Mouse (Mus musculus) kidney, embryonic 16.5 days (tissue): ENCODE measurements around the gene Ncstn. TPM values are rescaled to one million over a fixed set of nuclear protein-coding genes. Genes with fewer than 3 reads are reported as not detected.
A peak's percentile ranks its signal among the peaks of the same experiment; 100 is the strongest.

Source experiments
- ATAC-seq: fragments of 200-750 bp; cut with Nextera tagmentation; 2 replicates; pipeline ENCODE4 v1.8.0; 2017; ENCODE audit warnings: moderate TSS enrichment; ENCODE audit not compliant: low FRiP score, low TSS enrichment
- H3K27ac ChIP-seq: fragments of 300-500 bp; sonication (generic); 2 replicates; pipeline ENCODE4 v1.5.1; 2014; ENCODE audit warnings: low read length
- H3K27me3 ChIP-seq: fragments of 300-500 bp; sonication (generic); 2 replicates; pipeline ENCODE4 v1.6.1; 2014; ENCODE audit warnings: low read length, control low read depth, mixed read lengths; ENCODE audit not compliant: insufficient read depth
- H3K36me3 ChIP-seq: fragments of 300-500 bp; sonication (generic); 2 replicates; pipeline ENCODE4 v1.6.1; 2014; ENCODE audit warnings: low read length, control low read depth, mixed read lengths; ENCODE audit not compliant: insufficient read depth
- H3K4me1 ChIP-seq: fragments of 300-500 bp; sonication (generic); 2 replicates; pipeline ENCODE4 v1.6.1; 2014; ENCODE audit warnings: low read length, control low read depth, mixed read lengths; ENCODE audit not compliant: insufficient read depth
- H3K4me2 ChIP-seq: fragments of 300-500 bp; sonication (generic); replicated peaks from 2 replicates; pipeline ENCODE4 v1.6.1; 2014; ENCODE audit warnings: low read depth, low read length
- H3K4me3 ChIP-seq: fragments of 300-500 bp; sonication (generic); 2 replicates; pipeline ENCODE4 v1.5.1; 2014; ENCODE audit warnings: mild to moderate bottlenecking, low read length
- H3K9ac ChIP-seq: fragments of 300-500 bp; sonication (generic); replicated peaks from 2 replicates; pipeline ENCODE4 v1.6.1; 2014; ENCODE audit warnings: low read length
- H3K9me3 ChIP-seq: fragments of 300-500 bp; sonication (generic); 2 replicates; pipeline ENCODE4 v1.6.1; 2016; ENCODE audit warnings: low read length, control low read depth
- WGBS: fragments of 180-500 bp; shearing (Covaris S2); extraction: QIAGEN DNeasy Blood & Tissue Kit; methylation state at CpG from one replicate; pipeline ENCODE4 v1.1.7; 2014; 5-methylcytosine and 5-hydroxymethylcytosine counted together
- polyA plus RNA-seq: library from polyadenylated mRNA; unstranded; fragments of >200 nt; fragmentation: Nextera tagmentation; extraction: Ambion mirVana; gene quantifications from 2 replicates; pipeline ENCODE4 v1.2.1, GENCODE M21; 2015

The Ncstn gene
- polyA plus RNA-seq, 1 experiment from 2014 or later = 160 TPM

- ATAC-seq = peak; percentile 83
Observed at GRCm38 (mm10) chr1:172082899-172083445, 377 bp upstream of the Ncstn start.

DNA sequence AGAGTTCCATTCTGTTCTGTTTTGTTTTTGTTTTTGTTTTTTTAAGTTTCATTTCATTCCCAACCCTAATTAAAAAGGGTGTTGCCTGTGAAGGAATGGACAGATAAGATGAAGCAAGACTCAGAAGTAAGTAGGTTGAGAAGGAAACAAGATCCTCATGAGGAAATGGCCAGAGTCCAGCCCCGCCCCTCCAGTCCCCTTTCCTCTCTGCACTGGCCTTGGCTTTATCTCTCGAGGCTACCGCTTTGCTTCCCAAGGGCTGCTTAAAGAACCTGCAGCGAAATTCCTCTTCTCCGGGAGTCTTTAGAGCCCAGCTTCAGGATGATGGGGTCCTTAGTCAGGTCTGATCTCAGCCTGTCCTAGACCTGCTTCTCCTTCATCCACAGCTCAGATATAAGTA lies 4.6 kb downstream of the Ncstn start:
- no peak overlapping the region for H3K4me3 ChIP-seq
- WGBS = 74% methylated on average over 5 of the region's 5 CpGs
- peaks cover 56% of the 10 kb centered on the region for H3K36me3 ChIP-seq
- H3K4me2 ChIP-seq = no peak overlapping the region
- H3K27ac ChIP-seq = no peak overlapping the region
- H3K27me3 ChIP-seq = no peaks in the 10 kb centered on the region
- H3K9ac ChIP-seq = no peak overlapping the region
- H3K9me3 ChIP-seq = no peaks in the 10 kb centered on the region
- peaks cover 7% of the 10 kb centered on the region for H3K4me1 ChIP-seq
- no peak for ATAC-seq

More at GRCm38 (mm10) chr1:172082899-172083445, 377 bp upstream of the Ncstn start:
- WGBS = under 1% methylated on average over 24 of the region's 24 CpGs
- Histone ChIP-seq H3K9me3 (no peaks in the 10 kb centered on the region), H3K4me3 (peak overlapping the region; percentile 83), H3K27me3 (no peaks in the 10 kb centered on the region), H3K27ac (peak overlapping the region; percentile 69), H3K9ac (peak overlapping the region; percentile 94), H3K4me1 (peaks cover 19% of the 10 kb centered on the region), H3K4me2 (peak overlapping the region; percentile 68), H3K36me3 (peaks cover 21% of the 10 kb centered on the region)

GRCm38 (mm10) chr1:172072604-172073003 lies 10.0 kb downstream of the Ncstn start:
- ATAC-seq = 0 out of 2 replicates have a peak, but pooled peaks have one; percentile 12
- Histone ChIP-seq H3K9ac (no peak overlapping the region), H3K4me1 (no peaks in the 10 kb centered on the region), H3K27me3 (no peaks in the 10 kb centered on the region), H3K4me3 (no peak overlapping the region), H3K9me3 (no peaks in the 10 kb centered on the region), H3K27ac (no peak overlapping the region), H3K36me3 (peaks cover 92% of the 10 kb centered on the region), H3K4me2 (no peak overlapping the region)
- WGBS = 95% methylated on average over 7 of the region's 7 CpGs

GRCm38 (mm10) chr1:172071556-172071955 lies 11.0 kb downstream of the Ncstn start:
- Histone ChIP-seq H3K27ac (no peak overlapping the region), H3K9me3 (no peaks in the 10 kb centered on the region), H3K4me3 (no peak overlapping the region), H3K4me2 (no peak overlapping the region), H3K9ac (no peak overlapping the region), H3K4me1 (no peaks in the 10 kb centered on the region), H3K27me3 (no peaks in the 10 kb centered on the region), H3K36me3 (peaks cover 99% of the 10 kb centered on the region)
- ATAC-seq = no peak
- 72% methylated on average over 4 of the region's 4 CpGs for WGBS

DNA sequence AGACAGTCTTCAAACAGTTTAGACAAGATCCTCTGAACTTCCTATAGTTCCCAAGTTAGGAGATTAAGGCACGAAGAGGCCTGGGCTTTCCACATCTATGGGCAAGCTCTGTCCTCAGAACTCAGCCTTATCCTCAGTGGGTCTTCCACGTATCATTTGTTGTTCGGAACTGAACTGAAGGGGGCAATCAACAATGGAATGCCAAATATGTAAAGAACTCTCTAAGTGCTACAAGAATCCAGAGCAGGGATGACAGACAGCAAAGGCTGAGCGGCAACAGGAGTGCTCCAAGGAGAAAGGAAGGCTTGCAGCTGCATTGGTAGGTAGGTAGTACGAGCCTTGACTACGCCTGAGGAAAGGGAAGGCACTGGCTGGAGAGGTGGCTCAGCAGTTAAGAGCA lies 12.4 kb downstream of the Ncstn start:
- no peak overlapping the region for H3K9ac ChIP-seq
- H3K27me3 ChIP-seq = no peaks in the 10 kb centered on the region
- no peak overlapping the region for H3K4me2 ChIP-seq
- ATAC-seq = no peak
- H3K4me3 ChIP-seq = no peak overlapping the region
- H3K27ac ChIP-seq = no peak overlapping the region
- no peaks in the 10 kb centered on the region for H3K9me3 ChIP-seq
- 80% methylated on average over 6 of the region's 6 CpGs for WGBS
- H3K36me3 ChIP-seq = peaks cover 99% of the 10 kb centered on the region
- H3K4me1 ChIP-seq = no peaks in the 10 kb centered on the region

- no peak overlapping the region for H3K9ac ChIP-seq
- no peak overlapping the region for H3K4me2 ChIP-seq
- H3K27me3 ChIP-seq = no peaks in the 10 kb centered on the region
- 74% methylated on average over 13 of the region's 13 CpGs for WGBS
- no peaks in the 10 kb centered on the region for H3K9me3 ChIP-seq
- no peak overlapping the region for H3K4me3 ChIP-seq
- H3K36me3 ChIP-seq = peaks cover 53% of the 10 kb centered on the region
- peak; percentile 25; the same call in 1 of the 2 replicates for ATAC-seq
- no peaks in the 10 kb centered on the region for H3K4me1 ChIP-seq
- H3K27ac ChIP-seq = no peak overlapping the region
Observed at GRCm38 (mm10) chr1:172064613-172065141, 17.9 kb downstream of the Ncstn start.

DNA sequence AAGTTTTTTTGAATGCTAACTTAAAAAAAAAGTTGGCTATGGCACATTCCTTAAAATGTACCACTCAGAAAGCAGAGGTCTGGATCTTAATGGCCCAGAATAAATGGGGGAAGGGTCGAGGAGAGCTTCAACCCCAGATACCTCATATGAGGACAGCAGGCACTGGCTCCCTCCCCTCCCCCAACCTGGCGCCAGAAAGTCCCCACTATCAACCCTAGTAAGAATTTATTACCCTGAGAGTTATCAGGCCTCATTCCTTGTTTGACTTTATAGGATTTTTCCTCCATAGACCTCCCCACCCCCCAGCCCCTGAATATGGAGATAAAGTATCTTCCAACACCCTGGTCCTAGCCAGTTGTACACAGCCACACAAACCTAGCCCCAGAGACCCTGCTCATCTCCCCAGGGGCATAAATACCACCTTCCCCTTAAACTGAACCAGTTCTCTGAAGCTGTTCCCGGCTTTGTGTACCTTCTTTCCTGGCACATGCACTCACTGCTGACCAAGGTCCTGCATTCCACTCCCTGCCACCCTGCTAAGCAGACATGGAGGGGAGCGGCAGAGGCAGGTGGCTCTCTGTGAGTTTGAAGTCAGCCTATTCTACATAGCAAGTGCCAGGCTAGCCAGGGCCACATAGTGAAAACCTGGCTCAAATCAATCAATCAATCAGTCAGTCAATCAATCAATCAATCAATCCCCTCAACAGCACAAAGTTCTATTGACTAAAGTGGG lies 19.1 kb downstream of the Ncstn start:
- no peak for ATAC-seq
- H3K36me3 ChIP-seq = peaks cover 41% of the 10 kb centered on the region
- H3K9ac ChIP-seq = no peak overlapping the region
- H3K27ac ChIP-seq = no peak overlapping the region
- no peaks in the 10 kb centered on the region for H3K9me3 ChIP-seq
- WGBS = 31% methylated on average over 4 of the region's 4 CpGs
- no peaks in the 10 kb centered on the region for H3K4me1 ChIP-seq
- no peaks in the 10 kb centered on the region for H3K27me3 ChIP-seq
- H3K4me3 ChIP-seq = no peak overlapping the region
- no peak overlapping the region for H3K4me2 ChIP-seq

DNA sequence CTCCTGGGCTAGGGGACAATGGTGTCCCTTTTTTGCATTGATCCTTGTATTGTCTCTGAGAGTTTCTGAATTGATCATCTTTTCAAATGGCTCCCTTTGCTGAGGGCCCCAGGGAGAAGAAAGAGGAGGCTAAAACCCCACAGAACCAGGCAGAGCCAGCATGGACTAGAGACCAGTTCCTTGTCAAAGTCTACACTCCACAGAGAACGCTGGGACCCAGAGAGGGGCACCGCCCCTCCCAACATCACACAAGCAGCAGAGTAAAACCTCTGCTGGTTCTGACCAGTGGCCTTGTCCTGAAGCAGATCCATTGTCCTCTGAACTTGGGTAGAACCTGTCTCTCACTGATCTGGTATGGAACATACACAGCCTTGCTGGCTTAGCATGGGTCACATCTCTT lies 20.5 kb downstream of the Ncstn start:
- no peak for ATAC-seq

GRCm38 (mm10) chr1:172061217-172061616 lies 21.4 kb downstream of the Ncstn start:
- Histone ChIP-seq H3K36me3 (peaks cover 19% of the 10 kb centered on the region), H3K9ac (no peak overlapping the region), H3K27me3 (peaks cover 5% of the 10 kb centered on the region; the same call in 1 of the 2 replicates), H3K4me3 (no peak overlapping the region), H3K4me2 (no peak overlapping the region), H3K4me1 (no peaks in the 10 kb centered on the region), H3K9me3 (no peaks in the 10 kb centered on the region), H3K27ac (no peak overlapping the region)
- no peak for ATAC-seq
- 27% methylated on average over 8 of the region's 8 CpGs for WGBS

More for the DNA sequence above, 20.5 kb downstream of the Ncstn start:
- peaks cover 28% of the 10 kb centered on the region for H3K36me3 ChIP-seq
- WGBS = 84% methylated on average over 2 of the region's 2 CpGs
- no peaks in the 10 kb centered on the region; the same call in 1 of the 2 replicates for H3K27me3 ChIP-seq
- no peak overlapping the region for H3K27ac ChIP-seq
- no peaks in the 10 kb centered on the region for H3K4me1 ChIP-seq
- H3K9me3 ChIP-seq = no peaks in the 10 kb centered on the region
- H3K4me2 ChIP-seq = no peak overlapping the region
- H3K9ac ChIP-seq = no peak overlapping the region
- H3K4me3 ChIP-seq = no peak overlapping the region

DNA sequence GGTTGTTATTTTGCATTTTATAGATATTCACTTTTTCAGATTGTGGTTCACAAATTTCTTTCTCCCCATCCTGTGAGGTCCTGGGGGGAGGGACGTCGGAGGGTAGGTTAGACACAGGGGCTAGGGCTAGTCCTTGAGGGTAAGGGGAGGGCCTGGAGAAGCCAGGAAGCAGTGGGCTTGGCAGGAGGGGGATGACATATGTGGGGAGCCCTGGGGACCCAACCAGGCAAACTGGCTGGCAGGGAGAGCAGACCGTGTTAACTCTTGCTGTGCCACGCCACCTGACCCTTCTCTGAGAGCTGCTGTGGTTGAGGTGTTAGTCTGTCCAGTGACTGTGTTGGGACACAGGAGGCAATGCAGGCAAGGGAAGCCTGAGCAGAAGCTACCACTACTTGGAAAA lies 21.9 kb downstream of the Ncstn start:
- Histone ChIP-seq H3K9ac (no peak overlapping the region), H3K4me1 (no peaks in the 10 kb centered on the region), H3K36me3 (peaks cover 14% of the 10 kb centered on the region; the same call in 1 of the 2 replicates), H3K9me3 (no peaks in the 10 kb centered on the region), H3K27me3 (peaks cover 10% of the 10 kb centered on the region; the same call in 1 of the 2 replicates), H3K4me2 (no peak overlapping the region), H3K27ac (no peak overlapping the region), H3K4me3 (no peak overlapping the region)
- 53% methylated on average over 4 of the region's 4 CpGs for WGBS
- ATAC-seq = no peak
